In the genomic region with DNA sequence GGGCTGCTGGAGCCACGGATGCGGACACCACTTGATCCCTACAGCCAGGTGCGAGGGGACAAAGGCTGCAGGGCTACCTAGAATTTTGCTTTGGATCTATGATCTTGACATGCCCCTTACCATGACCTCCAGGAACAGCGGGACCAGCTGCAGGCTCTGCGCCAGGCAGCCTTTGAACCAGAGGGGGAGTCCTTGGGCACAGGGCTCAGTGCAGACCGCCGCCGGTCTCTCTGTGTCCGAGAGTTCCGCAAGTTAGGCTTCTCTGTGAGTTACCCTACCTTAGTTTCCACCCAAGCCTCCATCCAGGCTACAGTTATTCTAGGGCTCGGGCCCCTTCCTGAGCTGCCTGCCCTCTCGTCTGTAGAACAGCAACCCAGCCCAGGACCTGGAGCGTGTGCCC, we compare ENCODE assay signal across 20 mouse cellular contexts. TPM values are rescaled to one million over a fixed set of nuclear protein-coding genes. Genes with fewer than 3 reads are reported as not detected.
A peak's percentile ranks its signal among the peaks of the same experiment; 100 is the strongest.
DNase-seq lines count a peak whose midpoint lies in the region; TF ChIP-seq lines count a peak whose summit lies in the region.
"Had no signal": no experiment of that assay in that cellular context is flagged by ENCODE, and none has a peak within 500 bp of the region (broad histone marks: within the 10 kb centered on the region; RNA-seq: fewer than 3 reads in every experiment).

No protein-coding gene starts in this region.

- no peak overlapping the region for H3K4me3 ChIP-seq in cerebellum, adult 2 months (replicated peaks; ENCODE audit: insufficient read depth, low read depth, low read length)
- no peak overlapping the region for H3K4me3 ChIP-seq in gastrocnemius, adult 2 months
- no peak overlapping the region for H3K4me3 ChIP-seq in myocyte
- H3K4me3 ChIP-seq: forebrain, embryonic 10.5 days; forebrain, embryonic 13.5 days; heart, embryonic 12.5 days; heart, embryonic 15.5 days; hindbrain, embryonic 10.5 days; hindbrain, embryonic 13.5 days; intestine, embryonic 15.5 days had no signal

- no peaks in the 10 kb centered on the region for H3K27me3 ChIP-seq in cerebellum, adult 2 months (ENCODE audit: control insufficient read depth, insufficient read depth, low read length)
- no peaks in the 10 kb centered on the region for H3K27me3 ChIP-seq in myocyte (ENCODE audit: control insufficient read depth, insufficient read depth, insufficient read length)
- H3K27me3 ChIP-seq: forebrain, embryonic 13.5 days; heart, embryonic 12.5 days; heart, embryonic 15.5 days; hindbrain, embryonic 13.5 days; intestine, embryonic 15.5 days had no signal

- H3K27ac ChIP-seq in cerebellum, adult 2 months (ENCODE audit: insufficient read depth, low read length): 0 out of 2 replicates have a peak overlapping the region, but pooled peaks have one; percentile 99
- no peak overlapping the region for H3K27ac ChIP-seq in gastrocnemius, adult 2 months
- H3K27ac ChIP-seq: forebrain, embryonic 10.5 days; forebrain, embryonic 13.5 days; heart, embryonic 15.5 days; hindbrain, embryonic 10.5 days; hindbrain, embryonic 13.5 days; intestine, embryonic 15.5 days had no signal

- no peaks in the 10 kb centered on the region for H3K79me2 ChIP-seq in myocyte (ENCODE audit: control insufficient read depth, insufficient read depth)

- intact Hi-C loops in gastrocnemius, adult 2 months (cut with DNase I): no loop called here
- intact Hi-C loops in gastrocnemius, postnatal 36 days (cut with DNase I): no loop called here

- no peak overlapping the region for H3ac ChIP-seq in myocyte (ENCODE audit: control insufficient read depth, insufficient read length)

- no peak for TF ChIP-seq POLR2A in cerebellum, adult 2 months (IDR thresholded peaks at IDR 0.05; ENCODE audit: borderline replicate concordance, insufficient read depth, low read length)
- TF ChIP-seq POLR2A in myocyte (IDR thresholded peaks at IDR 0.05; ENCODE audit: insufficient read length, low read depth): no peak

- H3K4me2 ChIP-seq in myocyte (ENCODE audit: low read depth): no peak overlapping the region
- H3K4me2 ChIP-seq: forebrain, embryonic 13.5 days; heart, embryonic 12.5 days; heart, embryonic 15.5 days; hindbrain, embryonic 13.5 days; intestine, embryonic 15.5 days had no signal

- DNase-seq in cerebellum, adult 2 months: no peak
- DNase-seq in cerebellum, postnatal 10 days: no peak
- DNase-seq in gastrocnemius, adult 2 months: peak; percentile 30
- DNase-seq in gastrocnemius, postnatal 36 days: no peak
- DNase-seq in cerebellum, adult 9-11 months: peak; percentile 64
- DNase-seq: adrenal gland, adult 2 months; adrenal gland, postnatal 14 days; gastrocnemius, postnatal 14 days; heart, adult 18-20 months; heart, postnatal 10 days; heart, postnatal 36 days; kidney, adult 11 months had no signal

- 95% methylated on average over 13 of the region's 13 CpGs for WGBS in cerebellum, adult 2 months

- peaks cover 62% of the 10 kb centered on the region for H3K4me1 ChIP-seq in cerebellum, adult 2 months (ENCODE audit: control insufficient read depth, insufficient read depth, low read length)

- H3K36me3 ChIP-seq in myocyte (ENCODE audit: control insufficient read depth, insufficient read depth): peaks cover 33% of the 10 kb centered on the region

- no peak for TF ChIP-seq CTCF in cerebellum, adult 2 months (IDR thresholded peaks at IDR 0.05; ENCODE audit: borderline replicate concordance, insufficient read depth, low read depth, low read length)
- no peak for TF ChIP-seq CTCF in gastrocnemius, adult 2 months (IDR thresholded peaks at IDR 0.05)

TF ChIP-seq in myocyte, 11 proteins besides CTCF, POLR2A, EP300 and RAD21:
- TF ChIP-seq REST (IDR thresholded peaks at IDR 0.05; ENCODE audit: insufficient read depth, insufficient read length) (no peak), POLR2AphosphoS2 (IDR thresholded peaks at IDR 0.05; ENCODE audit: insufficient read length, low read depth) (peak; percentile 20), TCF3 (IDR thresholded peaks at IDR 0.05; ENCODE audit: insufficient read length, low read depth) (no peak), SRF (IDR thresholded peaks at IDR 0.05; ENCODE audit: control insufficient read depth, insufficient read length, low read depth) (no peak)

RNA-seq across cellular contexts. Expression of a gene that starts 2.3 kb away (rescaled TPM):
- polyA plus RNA-seq in cerebellum, adult 2 months (2012; rRNA removed): 12.4 and 15.2 TPM in 2 replicates
- 1 to 10 TPM; 1.2 to 1.6 TPM for total RNA-seq in gastrocnemius, adult 2 months (2021)
- total RNA-seq in gastrocnemius, postnatal 36 days (2021): under 1 TPM; 0.66 to 0.94 TPM
- polyA plus RNA-seq in myocyte (2012; fragmentation: generic; extraction: Trizol): 0.92 TPM

RNA-seq across cellular contexts. Expression of a gene that starts 10.2 kb away (rescaled TPM):
- polyA plus RNA-seq in cerebellum, adult 2 months (2012; rRNA removed): 81.6 and 91.5 TPM in 2 replicates
- 10 to 100 TPM; 26.8 to 29.7 TPM for total RNA-seq in gastrocnemius, adult 2 months (2021)
- 10 to 100 TPM; 21.1 to 25.2 TPM for total RNA-seq in gastrocnemius, postnatal 36 days (2021)
- polyA plus RNA-seq in myocyte (2012; fragmentation: generic; extraction: Trizol): 59.7 TPM

RNA-seq across cellular contexts. Expression of a gene that starts 11.8 kb away (rescaled TPM):
- polyA plus RNA-seq in cerebellum, adult 2 months (2012; rRNA removed): 17.0 and 20.0 TPM in 2 replicates
- 1 to 10 TPM in 1 of 2 experiments, under 1 TPM in 1; 0.84 to 2.3 TPM for total RNA-seq in gastrocnemius, adult 2 months (2021)
- 1 to 10 TPM; 1.5 to 2.6 TPM for total RNA-seq in gastrocnemius, postnatal 36 days (2021)
- polyA plus RNA-seq in myocyte (2012; fragmentation: generic; extraction: Trizol): 23.4 TPM

RNA-seq across cellular contexts. Expression of a gene that starts 18.0 kb away (rescaled TPM):
- 25.1 and 27.4 TPM in 2 replicates for polyA plus RNA-seq in cerebellum, adult 2 months (2012; rRNA removed)
- under 1 TPM; 0.33 to 0.98 TPM for total RNA-seq in gastrocnemius, adult 2 months (2021)
- under 1 TPM; 0.35 to 0.82 TPM for total RNA-seq in gastrocnemius, postnatal 36 days (2021)
- 6.2 TPM for polyA plus RNA-seq in myocyte (2012; fragmentation: generic; extraction: Trizol)

RNA-seq across cellular contexts. Expression of a gene that starts 18.4 kb away (rescaled TPM):
- 5.0 and 6.3 TPM in 2 replicates for polyA plus RNA-seq in cerebellum, adult 2 months (2012; rRNA removed)
- 1 to 10 TPM in 1 of 2 experiments, under 1 TPM in 1; 0.99 to 1.3 TPM for total RNA-seq in gastrocnemius, adult 2 months (2021)
- total RNA-seq in gastrocnemius, postnatal 36 days (2021): 1 to 10 TPM in 1 of 2 experiments, under 1 TPM in 1; 0.99 to 1.1 TPM
- 1.8 TPM for polyA plus RNA-seq in myocyte (2012; fragmentation: generic; extraction: Trizol)

Comparison
In these comparisons a context has a peak if more than half of its experiments do, and no peak if none do; other contexts are left out.
1. DNase-seq: peak in gastrocnemius, adult 2 months (single experiment) and cerebellum, adult 9-11 months (single experiment); none in cerebellum, adult 2 months (0 of 2), cerebellum, postnatal 10 days (0 of 2) and gastrocnemius, postnatal 36 days (0 of 2).